Mouse (Mus musculus): ENCODE data around the gene Id2.

Id2 gene

DNA sequence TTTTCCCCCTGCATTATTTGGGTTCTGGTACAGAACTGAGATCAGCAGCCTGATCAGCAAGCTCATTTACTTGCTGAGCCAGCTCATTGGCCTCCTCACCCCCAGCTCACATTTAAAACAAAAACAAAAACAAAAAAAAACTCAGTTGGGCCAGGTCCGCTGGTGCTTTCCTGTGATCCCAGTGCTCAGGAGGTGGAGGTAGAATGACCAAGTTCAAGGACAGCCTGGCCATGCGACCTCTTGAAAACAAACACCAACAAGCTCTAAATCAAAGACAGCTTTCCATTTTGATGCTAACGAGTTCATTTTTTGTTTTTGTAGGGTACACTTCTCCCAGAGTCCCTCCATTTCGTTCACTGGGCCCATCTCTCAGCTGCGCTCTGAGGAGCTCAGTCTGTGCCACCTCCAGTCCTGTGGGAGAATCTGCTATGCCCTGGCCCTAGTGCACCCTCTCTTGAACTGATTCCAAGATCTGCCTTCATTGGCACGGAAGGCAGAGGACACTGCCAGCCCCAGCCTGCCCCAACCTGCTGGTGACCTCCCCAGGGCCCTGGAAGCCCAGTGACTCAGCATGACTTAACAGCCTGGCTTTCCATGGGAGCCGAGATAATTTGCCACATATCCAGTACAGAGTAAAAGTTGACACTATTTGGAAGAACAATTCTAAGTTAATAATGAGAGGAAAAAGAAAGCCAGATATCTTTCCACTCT is 13.2 kb upstream of the Id2 start:
- in situ Hi-C loops (cut with MboI; ENCODE audit: unreplicated experiment in 2 of 2) = no loop called here

DNA sequence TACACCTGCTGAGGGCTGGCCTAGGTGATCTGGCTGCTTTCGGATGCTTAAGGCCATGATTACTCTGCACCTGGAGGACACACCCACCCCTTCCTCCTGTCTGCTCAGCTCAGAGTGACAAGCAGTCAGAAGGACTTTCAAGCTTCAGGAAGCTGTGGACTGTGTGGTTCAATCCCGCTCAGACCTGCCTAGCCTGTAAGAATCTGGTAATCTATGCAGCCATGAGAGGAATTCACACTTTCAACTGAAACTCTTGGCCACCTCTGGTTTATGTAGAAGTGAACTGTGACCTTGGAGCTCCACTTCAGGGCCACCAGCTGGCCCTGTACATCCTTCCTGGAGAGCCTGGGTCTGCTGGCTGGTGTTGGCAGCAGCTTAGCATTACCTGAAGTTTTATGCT is 11.9 kb upstream of the Id2 start:
- in situ Hi-C loops (cut with MboI; ENCODE audit: unreplicated experiment in 2 of 2) = no loop called here

DNA sequence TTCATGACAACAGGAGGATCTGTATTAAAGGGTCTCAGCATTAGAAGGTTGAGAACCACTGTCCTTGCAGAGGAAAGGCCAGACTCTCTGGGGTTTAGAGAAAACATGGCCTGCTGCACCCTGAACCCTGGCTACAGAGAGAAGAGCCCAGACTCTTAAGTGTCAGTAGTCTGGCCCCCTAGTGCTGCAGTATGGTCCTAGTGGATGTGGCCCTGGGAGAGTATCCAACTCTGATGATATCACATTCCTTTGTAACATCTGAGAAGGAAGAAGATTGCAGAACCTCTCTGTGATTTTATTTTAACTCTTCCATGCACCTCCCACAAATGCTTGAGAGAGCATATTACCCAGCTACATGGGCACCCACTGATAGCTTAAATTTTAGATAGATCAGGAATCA is 7.6 kb upstream of the Id2 start:
- in situ Hi-C loops (cut with MboI; ENCODE audit: unreplicated experiment in 2 of 2) = no loop called here

DNA sequence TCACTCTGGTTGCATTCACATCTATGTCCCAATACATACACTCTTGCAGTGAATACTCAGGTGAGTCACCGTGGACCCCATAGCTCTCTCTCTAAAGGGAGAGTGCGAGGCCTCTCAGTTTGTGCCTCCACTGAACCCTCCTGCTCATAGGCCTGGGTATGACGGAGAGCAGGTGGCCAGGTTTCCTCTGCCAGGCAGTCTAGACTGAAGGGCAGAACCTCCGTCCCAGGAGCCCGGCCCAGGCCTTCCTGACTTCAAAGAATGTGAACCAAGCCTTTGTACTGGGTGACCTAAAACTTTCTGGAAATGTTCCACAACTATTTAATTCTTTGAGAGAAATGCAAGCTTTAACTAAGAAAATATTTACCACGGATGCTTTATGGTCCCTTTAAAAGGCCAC is 7.0 kb upstream of the Id2 start:
- in situ Hi-C loops (cut with MboI; ENCODE audit: unreplicated experiment in 2 of 2) = no loop called here

DNA sequence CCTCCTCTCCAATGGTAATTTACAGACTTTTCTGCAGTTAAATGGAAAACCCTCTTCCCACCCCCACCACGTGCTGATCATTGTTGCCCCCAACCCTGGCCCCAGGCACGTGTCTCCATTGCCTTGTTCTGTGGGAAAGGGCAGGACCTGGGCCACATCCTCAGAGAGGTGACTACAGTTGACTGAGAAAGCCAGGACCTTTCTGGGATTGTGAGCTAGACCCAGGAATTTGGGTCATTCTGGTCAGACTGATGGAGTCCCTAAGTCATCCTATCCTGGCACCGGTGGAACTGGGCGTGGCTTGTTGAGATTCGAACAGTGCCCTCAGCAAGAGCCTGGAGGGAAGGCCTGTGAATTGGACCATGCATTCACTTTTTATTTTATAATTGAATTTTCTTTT is 4.4 kb upstream of the Id2 start:
- in situ Hi-C loops (cut with MboI; ENCODE audit: unreplicated experiment in 2 of 2) = no loop called here

DNA sequence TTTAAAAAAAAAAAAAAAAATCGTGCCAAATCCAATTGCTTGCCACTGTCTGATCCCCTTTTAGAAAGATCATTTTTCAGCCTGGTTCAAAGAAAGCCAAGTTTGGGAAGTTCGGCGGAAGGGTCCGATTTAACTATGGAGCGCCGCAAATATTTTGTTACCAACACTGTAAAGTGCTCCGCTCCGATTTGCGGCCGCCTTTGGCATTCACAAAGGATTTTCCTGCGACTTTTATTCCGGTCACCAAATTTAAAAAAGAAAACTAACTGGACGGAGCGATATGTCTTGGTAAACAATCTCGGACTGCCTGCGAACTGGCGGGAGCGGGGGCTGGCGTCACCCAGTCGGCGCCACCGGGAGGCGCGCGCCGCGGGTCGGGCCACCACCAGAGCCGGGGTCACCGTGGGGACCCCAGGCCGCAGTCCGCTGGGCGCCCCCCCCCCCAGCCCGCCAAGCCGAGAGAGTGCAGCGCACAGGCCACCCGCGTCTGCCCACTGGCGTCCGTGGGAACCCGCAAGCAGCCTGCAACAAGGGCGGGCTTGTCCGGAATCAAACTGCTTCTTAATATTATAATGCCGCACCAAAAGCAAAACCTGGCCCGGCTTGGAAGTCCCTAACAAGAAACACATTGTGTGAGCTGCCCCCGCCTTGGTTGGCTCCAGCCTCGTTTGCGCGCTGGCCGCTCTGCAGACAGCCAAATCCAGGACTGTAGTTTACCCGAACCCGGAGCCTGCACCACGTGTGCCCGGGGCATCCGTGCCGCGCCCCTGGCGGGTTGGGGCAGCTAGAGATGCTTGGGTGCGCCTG is 3.7 kb upstream of the Id2 start:
- in situ Hi-C loops (cut with MboI; ENCODE audit: unreplicated experiment in 2 of 2) = no loop called here

DNA sequence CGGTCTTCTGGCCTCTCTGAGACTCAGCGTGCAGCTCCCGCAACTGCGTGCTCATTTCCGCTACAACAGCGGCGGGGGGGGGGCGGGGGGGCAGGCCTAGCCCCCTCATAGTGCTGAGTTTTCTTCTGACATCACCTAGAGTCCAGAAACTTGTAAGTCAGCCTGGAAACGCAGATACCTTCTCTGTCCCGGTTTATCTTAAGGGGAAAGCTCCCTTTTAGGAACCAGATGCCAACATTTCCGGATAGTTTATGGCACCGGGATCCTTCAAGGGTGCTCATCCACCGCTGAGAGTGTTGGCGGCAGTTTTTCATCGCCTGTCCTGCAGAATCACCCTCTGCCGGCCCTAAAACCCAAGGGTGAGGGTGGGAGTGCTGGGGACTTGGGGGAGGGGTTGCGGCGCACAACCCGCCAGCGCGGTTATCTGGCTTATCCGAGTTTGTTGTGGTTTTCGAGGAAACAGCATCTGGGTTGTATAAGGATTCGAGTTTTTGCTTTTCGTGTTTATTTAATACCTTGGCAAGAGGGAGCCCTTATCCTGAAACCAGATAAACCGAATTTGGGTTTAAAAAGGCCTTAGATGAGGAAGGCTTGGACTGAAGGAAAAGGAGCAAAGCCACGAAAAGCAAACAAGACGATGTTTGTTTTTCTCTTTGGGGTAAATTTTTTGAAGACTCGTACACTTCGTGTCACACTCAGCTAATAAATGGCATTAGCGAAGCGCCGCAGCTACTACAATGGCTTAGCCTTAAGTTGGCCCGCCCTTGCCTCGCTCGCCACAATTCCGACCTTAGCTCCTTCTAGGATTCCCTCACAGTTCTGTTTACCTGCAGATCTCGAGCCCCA is 2.8 kb upstream of the Id2 start:
- in situ Hi-C loops (cut with MboI; ENCODE audit: unreplicated experiment in 2 of 2) = loop anchor here (5.0 to 25.0 kb wide), 6 partner anchors 63 to 1125 kb away; no protein-coding TSS in a partner anchor

DNA sequence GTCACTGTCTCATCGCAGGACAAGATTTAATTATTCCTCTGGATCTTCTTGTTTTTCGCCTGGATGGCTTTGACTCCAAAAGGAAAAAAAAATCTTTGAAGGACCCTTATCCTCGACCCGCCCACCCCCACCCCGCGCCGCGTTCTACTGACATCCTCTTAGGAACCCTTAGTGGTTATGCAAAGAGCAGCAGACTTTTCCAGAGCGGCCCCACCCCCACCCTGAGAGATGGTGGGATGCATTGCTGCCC is 2.3 kb upstream of the Id2 start:
- in situ Hi-C loops (cut with MboI; ENCODE audit: unreplicated experiment in 2 of 2) = loop anchor here (5.0 to 25.0 kb wide), 6 partner anchors 63 to 1126 kb away; no protein-coding TSS in a partner anchor

DNA sequence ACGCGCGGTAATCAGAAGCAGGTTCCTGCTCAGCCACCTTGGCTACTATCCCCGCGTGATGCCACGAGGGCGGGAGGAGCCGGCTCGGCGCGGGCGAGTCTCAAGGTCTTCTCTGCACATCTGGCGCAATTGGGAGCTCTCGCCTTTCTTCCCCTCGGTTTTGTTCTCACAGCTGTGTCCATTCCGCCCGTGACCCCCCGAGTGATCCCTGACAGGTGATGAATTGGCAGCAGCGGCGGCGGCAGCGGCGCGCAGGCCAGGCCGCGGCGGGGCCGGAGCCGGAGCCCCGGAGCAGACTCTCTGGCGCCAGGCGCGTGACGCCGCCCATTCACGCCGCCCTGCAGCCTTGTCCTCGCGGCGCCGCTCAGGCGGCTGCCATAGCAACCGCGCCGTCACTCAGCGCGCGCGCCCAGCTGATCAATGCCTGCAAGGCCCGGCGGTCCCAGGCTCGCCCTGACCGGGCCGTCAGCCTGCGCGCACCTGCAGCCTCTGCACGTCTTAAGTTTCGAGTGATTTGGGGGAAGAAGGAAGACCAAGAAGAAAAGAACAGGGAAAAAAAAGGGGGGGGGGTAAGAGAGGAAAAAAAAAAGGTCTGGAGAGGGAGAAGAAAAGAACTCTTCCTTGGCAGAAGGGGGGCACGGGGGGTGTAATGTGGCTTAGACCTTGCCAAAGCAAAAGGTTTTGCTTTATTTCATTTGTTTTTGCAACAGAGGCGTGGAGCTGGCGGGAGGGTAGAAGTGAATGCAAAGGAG is 1.8 kb upstream of the Id2 start:
- in situ Hi-C loops (cut with MboI; ENCODE audit: unreplicated experiment in 2 of 2) = loop anchor here (5.0 to 25.0 kb wide), 6 partner anchors 64 to 1126 kb away; no protein-coding TSS in a partner anchor

DNA sequence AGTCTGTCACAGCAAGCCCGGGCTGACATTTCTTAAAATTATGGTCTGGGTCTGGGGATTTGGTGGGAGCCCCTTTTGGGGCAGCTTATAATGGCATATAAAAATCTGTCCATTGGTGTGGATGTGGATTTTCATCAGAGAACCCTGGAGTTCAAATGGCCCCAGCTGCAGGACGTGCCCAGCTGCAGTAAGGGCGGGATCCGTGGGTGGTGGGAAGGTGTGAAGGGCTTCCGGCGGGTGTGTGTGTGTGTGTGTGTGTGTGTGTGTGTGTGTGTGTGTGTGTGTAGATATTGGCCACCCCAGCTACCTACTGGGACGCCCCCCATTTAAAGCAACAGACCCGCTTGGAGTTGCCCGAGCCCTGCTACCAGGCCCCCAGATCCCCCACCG is 1.2 kb upstream of the Id2 start:
- in situ Hi-C loops (cut with MboI; ENCODE audit: unreplicated experiment in 2 of 2) = loop anchor here (5.0 to 25.0 kb wide), 6 partner anchors 64 to 1127 kb away; no protein-coding TSS in a partner anchor

DNA sequence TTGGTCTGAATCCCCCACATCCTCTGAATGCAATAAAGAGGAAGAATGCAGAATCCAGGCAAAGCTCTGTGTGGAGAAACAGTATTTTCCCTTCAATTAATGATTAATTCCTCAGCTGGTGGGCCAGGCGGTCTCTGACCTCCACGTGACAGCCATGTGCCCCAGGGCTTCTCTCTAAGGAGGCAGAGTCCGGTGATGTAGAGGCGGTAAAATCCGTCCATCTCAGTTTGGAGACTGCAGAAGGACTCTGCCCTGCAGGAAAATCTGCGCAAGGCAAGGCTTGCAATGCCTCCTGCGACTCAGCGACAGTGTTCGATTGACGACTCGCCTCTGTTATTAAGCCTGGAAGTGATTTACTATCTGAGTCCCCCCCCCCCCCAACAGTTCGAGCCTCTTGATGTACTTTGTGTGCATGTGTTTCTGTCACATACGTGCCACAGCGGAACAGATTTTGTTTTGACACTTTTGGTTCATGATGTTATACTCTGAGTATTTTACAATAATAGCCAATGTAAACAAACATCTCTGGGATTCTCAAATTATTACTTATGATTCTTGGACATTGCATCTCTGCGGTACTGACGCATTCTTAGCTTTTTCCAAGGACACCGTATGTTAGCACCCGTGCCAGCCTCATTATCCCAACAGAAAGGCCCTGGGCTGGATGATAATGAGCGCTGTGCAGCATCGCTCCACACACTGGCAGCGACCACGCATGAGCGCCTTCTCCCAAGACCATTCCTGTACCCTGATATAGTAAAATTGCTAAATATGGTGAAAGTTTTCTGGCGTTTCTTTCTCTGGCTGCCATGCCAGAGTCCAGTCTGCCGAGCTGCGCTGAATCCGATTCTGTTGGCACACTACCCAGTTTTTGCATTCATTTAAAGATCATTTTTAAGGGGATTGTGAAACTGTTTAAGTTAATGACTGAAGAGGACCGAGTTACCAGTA is 545 bp upstream of the Id2 start:
- in situ Hi-C loops (cut with MboI; ENCODE audit: unreplicated experiment in 2 of 2) = loop anchor here (5.0 to 25.0 kb wide), 6 partner anchors 65 to 1127 kb away; no protein-coding TSS in a partner anchor

DNA sequence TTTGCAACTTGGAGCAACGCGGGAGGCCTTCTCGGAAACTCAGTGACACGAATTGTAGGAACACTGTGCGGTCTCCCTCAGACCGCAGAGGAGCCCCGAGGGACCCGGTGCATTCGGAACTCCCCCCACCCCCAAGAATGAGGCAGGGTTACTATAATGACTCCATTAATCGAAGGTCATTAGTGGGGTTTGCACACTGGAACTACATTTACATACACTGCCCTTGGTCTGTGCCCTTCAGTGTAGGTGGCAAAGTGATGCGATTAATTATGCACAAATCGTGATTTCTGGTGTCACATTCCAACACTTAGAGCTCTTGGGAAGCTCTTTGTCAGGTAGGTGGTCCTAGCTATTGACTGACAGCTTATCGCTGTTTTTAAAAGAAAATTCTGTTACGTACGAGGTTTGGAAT is 294 bp downstream of the Id2 start:
- in situ Hi-C loops (cut with MboI; ENCODE audit: unreplicated experiment in 2 of 2) = loop anchor here (5.0 to 25.0 kb wide), 6 partner anchors 66 to 1128 kb away; no protein-coding TSS in a partner anchor

DNA sequence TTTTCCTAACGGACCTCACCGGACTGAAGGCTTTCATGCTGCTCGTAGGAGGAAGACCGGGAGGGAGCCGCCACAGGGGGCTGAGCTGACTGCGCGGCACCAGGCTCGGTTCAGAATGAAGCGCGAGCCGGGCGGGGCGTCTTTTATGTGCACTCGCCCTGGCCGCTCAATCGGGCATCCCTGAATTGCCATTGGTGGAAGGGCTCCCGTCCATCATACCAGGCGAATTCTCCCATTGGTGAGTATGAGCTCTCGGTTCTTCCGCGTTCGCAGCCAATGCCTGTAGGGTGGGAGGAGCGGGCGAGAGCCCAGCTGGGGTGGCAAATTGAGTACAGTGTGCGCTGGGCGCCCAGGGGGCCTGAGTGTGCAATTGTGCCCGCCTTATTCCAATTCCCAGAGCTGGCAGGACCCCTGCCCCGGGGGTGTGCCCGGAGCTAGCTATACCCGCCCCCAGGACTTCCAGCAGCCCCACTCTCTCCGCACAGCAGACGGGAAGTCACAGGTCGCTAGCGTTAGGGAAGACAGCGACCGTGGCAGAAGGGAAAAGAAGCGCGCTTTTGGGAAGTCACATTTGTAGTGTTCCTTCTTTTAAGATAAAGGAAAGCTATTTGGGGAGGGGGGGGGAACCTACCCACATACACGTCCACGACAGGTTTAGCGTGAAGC is 833 bp downstream of the Id2 start:
- in situ Hi-C loops (cut with MboI; ENCODE audit: unreplicated experiment in 2 of 2) = loop anchor here (5.0 to 25.0 kb wide), 6 partner anchors 66 to 1129 kb away; no protein-coding TSS in a partner anchor

DNA sequence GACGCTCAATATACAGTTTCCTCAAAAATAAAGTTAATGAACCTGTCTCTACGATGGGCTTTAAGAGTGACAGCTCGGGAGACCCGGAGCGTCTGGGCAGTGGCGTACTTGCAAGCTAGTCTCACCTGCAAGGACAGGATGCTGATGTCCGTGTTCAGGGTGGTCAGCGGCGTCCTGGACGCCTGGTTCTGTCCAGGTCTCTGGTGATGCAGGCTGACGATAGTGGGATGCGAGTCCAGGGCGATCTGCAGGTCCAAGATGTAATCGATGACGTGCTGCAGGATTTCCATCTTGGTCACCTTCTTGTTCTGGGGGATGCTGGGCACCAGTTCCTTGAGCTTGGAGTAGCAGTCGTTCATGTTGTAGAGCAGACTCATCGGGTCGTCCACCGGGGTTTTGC is 1.4 kb downstream of the Id2 start:
- in situ Hi-C loops (cut with MboI; ENCODE audit: unreplicated experiment in 2 of 2) = loop anchor here (5.0 to 25.0 kb wide), 6 partner anchors 67 to 1129 kb away; no protein-coding TSS in a partner anchor

DNA sequence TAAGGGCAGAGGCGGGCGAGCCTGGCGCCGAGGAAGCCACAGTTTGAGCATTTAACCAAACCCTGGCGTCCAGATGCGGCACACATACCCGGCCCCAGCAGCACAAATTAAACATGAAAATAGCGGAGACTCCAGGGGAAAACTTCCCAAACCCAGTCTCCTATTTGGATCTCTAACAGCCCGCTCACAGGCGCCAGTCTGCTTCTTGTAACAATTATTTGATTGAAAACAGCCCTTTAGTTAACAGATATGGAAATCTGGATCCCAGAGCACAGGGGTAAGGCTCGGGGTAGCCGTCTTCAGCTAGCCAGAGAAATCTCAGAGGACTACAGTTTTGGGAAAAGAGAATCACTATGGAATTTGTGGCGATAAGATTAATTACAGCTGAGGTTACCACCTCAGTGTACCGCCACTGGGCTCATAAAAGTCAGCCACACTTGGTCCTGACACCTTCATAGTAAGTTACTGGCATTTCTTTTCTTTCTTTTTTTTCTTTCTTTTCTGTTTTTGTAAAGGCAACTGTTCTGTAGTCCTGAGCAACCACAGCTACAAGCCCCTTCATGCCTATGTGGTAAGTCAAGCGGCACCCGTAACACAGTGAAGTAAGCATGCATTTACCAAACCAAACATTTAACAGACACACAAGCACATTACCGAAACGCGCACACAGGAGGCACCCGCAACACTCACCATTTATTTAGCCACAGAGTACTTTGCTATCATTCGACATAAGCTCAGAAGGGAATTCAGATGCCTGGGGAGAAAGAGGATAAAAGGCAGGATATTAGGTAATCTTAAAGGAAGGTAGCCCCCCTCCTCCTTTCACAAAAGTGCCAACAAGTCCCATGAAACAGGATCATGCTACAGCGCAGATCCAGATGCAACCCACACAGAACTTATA is 2.1 kb downstream of the Id2 start:
- in situ Hi-C loops (cut with MboI; ENCODE audit: unreplicated experiment in 2 of 2) = loop anchor here (5.0 to 25.0 kb wide), 10 partner anchors 67 to 1202 kb away; no protein-coding TSS in a partner anchor

DNA sequence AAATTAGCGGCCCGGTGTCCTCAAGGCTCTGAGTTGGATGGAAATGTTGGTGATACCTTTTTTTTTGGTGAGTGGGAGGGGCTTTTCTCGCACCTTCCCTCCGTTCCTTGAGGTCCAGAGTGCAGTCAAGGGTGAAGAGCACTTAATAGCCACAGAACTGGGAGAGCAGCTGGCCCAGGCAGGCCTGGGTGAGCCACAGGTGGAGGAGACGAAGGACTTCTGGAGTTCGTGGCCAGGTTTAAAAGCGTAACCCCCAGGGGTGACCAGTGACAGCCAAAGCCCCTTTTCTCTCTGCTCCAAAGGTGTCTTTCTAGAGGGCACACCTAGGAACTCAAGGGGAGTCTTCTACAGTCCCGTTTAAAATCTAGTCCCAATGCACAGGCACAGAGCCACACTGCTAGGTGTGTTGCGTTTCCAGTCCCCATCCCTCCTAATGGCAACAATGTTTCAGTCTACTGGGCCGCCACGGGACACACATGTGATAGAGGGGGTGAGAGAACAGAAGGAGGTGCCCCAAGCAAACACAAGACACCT is 3.6 kb downstream of the Id2 start:
- in situ Hi-C loops (cut with MboI; ENCODE audit: unreplicated experiment in 2 of 2) = loop anchor here (5.0 to 25.0 kb wide), 7 partner anchors 324 to 1204 kb away; no protein-coding TSS in a partner anchor

DNA sequence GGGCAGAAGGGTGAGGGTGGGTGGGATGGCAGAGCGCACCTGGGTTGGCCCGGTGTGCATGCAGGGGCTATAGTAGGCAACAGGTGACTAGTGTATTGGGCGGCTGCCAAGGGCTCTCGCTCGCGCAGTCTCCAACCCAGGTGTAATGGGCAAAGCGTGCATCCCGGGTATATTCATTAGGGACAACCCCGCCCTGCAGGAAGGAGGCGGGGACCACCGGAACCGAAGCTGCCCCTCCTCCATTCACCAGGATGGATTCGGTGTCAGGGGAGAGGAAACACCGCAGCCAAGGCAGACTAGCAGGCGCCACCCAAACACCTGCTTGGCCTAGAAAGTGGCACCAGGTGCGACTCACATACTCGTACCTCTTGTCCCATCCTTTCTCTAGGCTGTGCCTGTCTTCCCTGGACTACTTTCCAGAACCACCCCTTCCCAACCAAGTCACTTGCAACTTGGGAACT is 4.2 kb downstream of the Id2 start:
- in situ Hi-C loops (cut with MboI; ENCODE audit: unreplicated experiment in 2 of 2) = loop anchor here (5.0 to 25.0 kb wide), 7 partner anchors 325 to 1205 kb away; no protein-coding TSS in a partner anchor
